Mouse (Mus musculus) hindbrain, embryonic 10.5 days (tissue): ENCODE data around the gene Ube3b. TPM values are rescaled to one million over a fixed set of nuclear protein-coding genes. Genes with fewer than 3 reads are reported as not detected.

Experiments used
- DNase-seq: peaks from one replicate; pipeline ENCODE4 v3.0.0-alpha.2; 2017; ENCODE audit warnings: low spot score
- H3K27ac ChIP-seq: fragments of 300-500 bp; sonication (generic); 2 replicates; pipeline ENCODE4 v1.5.1; 2016; ENCODE audit warnings: mild to moderate bottlenecking, moderate library complexity
- H3K27me3 ChIP-seq: fragments of 300-500 bp; sonication (generic); 2 replicates; pipeline ENCODE4 v1.6.1; 2016; ENCODE audit warnings: mild to moderate bottlenecking; ENCODE audit not compliant: poor library complexity, insufficient read depth, severe bottlenecking
- H3K36me3 ChIP-seq: fragments of 300-500 bp; sonication (generic); 2 replicates; pipeline ENCODE4 v1.6.1; 2016; ENCODE audit warnings: mild to moderate bottlenecking, moderate library complexity
- H3K4me1 ChIP-seq: fragments of 300-500 bp; sonication (generic); replicated peaks from 2 replicates; pipeline ENCODE4 v1.6.1; 2016; ENCODE audit warnings: mild to moderate bottlenecking
- H3K4me3 ChIP-seq: fragments of 300-500 bp; sonication (generic); 2 replicates; pipeline ENCODE4 v1.5.1; 2016; ENCODE audit warnings: mild to moderate bottlenecking, moderate library complexity
- H3K9me3 ChIP-seq: fragments of 300-500 bp; sonication (generic); 2 replicates; pipeline ENCODE4 v1.6.1; 2016; ENCODE audit warnings: mild to moderate bottlenecking, moderate library complexity
- WGBS: fragments of 180-500 bp; shearing (Covaris S2); methylation state at CpG from one replicate; pipeline ENCODE4 v1.1.7; 2016; 5-methylcytosine and 5-hydroxymethylcytosine counted together
- polyA plus RNA-seq: library from polyadenylated mRNA; unstranded; fragments of >200 nt; fragmentation: Nextera tagmentation; extraction: Ambion mirVana; gene quantifications from 2 replicates; pipeline ENCODE4 v1.2.1, GENCODE M21; 2016

Gene Ube3b
- polyA plus RNA-seq, 1 experiment from 2014 or later = 56.2 TPM

DNA sequence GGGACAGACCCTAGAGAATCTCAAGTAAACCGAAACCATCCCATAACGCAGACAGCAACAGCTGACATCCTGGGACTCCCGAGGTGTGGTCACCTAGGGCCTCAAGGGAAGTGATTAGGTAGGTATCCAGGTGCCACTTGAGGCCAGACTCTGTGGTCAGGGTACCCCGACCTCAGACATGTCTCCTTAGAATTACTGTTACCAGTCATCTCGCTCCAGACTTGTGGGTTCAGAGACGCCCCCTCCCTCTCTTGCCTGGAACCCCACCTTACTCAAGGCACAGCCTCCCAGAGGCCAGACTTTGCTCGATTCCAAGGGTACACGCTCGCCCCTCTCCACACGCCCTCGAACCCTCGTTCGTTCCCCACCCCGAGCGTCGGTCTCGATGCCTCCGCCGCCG lies 644 bp upstream of the Ube3b start:
- no peak for DNase-seq
- peaks cover 3% of the 10 kb centered on the region; the same call in 1 of the 2 replicates for H3K9me3 ChIP-seq
- peaks cover 55% of the 10 kb centered on the region for H3K4me1 ChIP-seq
- peak overlapping the region; percentile 96 for H3K4me3 ChIP-seq
- peak overlapping the region; percentile 98 for H3K27ac ChIP-seq
- H3K36me3 ChIP-seq = peaks cover 38% of the 10 kb centered on the region
- H3K27me3 ChIP-seq = no peaks in the 10 kb centered on the region
- 2% methylated on average over 20 of the region's 20 CpGs for WGBS

DNA sequence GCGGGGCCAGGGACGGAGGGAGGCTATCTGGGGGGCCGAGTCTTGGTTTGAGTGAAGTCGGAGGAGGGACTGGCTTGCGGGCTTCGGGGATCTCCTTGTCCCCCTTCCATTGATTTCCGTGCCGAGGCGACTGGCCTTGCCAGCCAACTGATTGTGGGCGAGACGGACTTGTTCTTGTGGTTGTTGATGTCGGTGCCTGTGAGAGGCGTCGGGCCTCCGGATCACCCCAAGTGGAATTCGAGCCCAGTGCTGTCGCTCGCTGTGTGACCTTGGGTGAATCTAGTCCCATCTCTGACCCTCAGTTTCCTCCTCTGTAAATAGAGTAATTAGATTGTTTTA lies 575 bp downstream of the Ube3b start:
- Histone ChIP-seq H3K36me3 (peaks cover 38% of the 10 kb centered on the region), H3K4me3 (peak overlapping the region; percentile 96), H3K27me3 (no peaks in the 10 kb centered on the region), H3K4me1 (peaks cover 46% of the 10 kb centered on the region), H3K27ac (peak overlapping the region; percentile 98), H3K9me3 (peaks cover 3% of the 10 kb centered on the region; the same call in 1 of the 2 replicates)
- 0% methylated on average over 18 of the region's 18 CpGs for WGBS
- DNase-seq = no peak

DNA sequence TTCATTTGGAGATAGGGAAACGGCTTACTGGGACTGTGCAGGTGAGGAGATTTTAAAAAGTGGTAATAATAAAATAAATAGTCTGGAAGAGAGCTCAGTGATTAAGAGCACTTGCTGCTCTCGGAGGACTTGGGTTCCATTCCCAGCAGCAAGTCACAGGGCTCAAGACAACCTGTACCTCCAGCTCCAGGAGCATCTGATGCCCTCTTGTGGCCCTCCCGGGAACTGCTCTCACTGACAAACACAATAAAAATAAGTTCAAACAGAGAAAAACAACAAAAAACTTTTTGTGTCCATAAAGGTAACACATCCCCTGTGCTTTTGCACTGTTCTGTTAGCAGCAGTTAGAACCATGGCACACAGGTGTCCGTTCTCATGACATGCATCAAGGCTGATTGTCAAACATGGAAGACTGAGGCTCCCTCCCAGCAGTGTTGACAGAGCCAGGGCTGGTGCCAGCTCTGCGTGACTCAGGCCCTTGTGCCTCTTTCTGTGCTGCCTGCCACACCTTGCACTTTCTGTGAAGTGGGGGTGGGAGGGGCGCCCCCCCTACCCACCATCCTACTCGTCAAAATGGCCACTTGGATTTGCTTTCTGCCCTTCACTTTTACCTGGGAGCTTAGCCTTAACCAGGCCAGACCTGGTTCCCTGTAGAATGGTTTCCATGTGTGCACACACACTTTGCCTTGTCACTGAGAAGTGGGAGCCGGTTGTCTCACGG lies 2.9 kb downstream of the Ube3b start:
- 78% methylated on average over 9 of the region's 9 CpGs for WGBS
- H3K27me3 ChIP-seq = no peaks in the 10 kb centered on the region
- peaks cover 53% of the 10 kb centered on the region for H3K36me3 ChIP-seq

DNA sequence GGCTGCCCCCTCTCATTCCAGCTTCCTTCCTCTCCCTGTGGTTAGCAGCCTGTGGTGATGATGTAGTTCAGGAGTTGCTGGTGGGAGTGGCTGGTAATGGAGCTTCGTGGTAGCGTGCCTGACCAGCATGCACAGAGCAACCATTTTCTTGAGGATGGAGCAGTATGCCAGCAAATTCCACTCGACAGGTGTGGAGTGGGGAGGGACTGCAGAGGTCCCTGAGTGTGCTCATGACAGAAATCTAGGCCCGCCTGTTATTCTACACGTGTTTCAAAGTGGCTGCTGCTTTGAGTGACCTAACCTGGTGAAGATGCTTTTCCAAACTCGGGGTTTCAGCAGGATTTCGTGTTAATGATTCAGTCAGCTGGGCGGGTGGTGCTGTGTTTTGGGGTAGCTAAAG lies 4.0 kb downstream of the Ube3b start:
- H3K36me3 ChIP-seq = peaks cover 64% of the 10 kb centered on the region
- WGBS = 95% methylated on average over 8 of the region's 8 CpGs
- H3K4me1 ChIP-seq = peaks cover 20% of the 10 kb centered on the region
- peaks cover 3% of the 10 kb centered on the region; the same call in 1 of the 2 replicates for H3K9me3 ChIP-seq
- DNase-seq = no peak
- H3K27me3 ChIP-seq = no peaks in the 10 kb centered on the region
- H3K27ac ChIP-seq = no peak overlapping the region
- H3K4me3 ChIP-seq = no peak overlapping the region

More for the DNA sequence above, 2.9 kb downstream of the Ube3b start:
- peak; percentile 52 for DNase-seq
- Histone ChIP-seq H3K4me1 (peaks cover 31% of the 10 kb centered on the region), H3K9me3 (peaks cover 3% of the 10 kb centered on the region; the same call in 1 of the 2 replicates), H3K4me3 (no peak overlapping the region), H3K27ac (no peak overlapping the region)

DNA sequence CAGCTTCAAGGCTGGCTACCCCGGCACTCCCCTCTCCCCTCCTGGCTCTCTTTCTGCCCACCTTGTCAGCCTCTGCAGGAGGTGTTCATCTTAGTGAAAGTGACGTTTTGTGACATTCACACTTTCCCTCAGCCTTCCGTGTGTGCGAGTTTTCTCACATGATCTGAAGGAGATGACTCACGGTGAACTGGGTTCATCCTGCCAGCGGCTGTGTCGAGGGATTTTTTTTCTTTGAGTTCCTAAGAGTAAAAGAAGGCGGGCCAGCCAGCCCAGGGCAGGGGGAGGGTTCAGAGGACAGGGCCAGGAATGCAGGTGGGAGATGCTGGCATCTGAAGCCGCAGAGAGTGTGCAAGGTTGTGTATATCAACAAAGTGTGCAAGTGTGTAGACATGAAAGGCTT lies 12.8 kb downstream of the Ube3b start:
- peaks cover 99% of the 10 kb centered on the region for H3K36me3 ChIP-seq

DNA sequence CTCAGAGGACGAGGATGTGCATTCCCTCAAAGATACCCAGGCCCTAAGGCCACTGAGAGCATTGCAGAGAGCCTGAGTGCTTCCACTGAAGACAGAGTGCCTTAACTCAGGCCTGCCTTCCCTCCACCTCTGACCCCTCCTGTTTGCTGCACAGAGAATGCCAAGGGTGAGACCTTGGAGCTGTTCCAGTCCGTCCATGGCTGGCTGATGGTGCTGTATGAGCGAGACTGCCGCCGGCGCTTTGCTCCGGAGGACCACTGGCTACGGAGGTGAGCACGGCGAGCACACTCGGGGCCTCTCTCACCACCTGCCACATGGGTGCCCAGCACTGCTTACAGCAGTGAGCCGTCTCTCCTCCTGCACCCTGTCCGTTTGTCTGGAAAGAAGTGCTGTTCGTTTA lies 26.2 kb downstream of the Ube3b start:
- H3K27me3 ChIP-seq = no peaks in the 10 kb centered on the region
- no peak overlapping the region for H3K27ac ChIP-seq
- DNase-seq = no peak
- H3K9me3 ChIP-seq = no peaks in the 10 kb centered on the region
- no peaks in the 10 kb centered on the region for H3K4me1 ChIP-seq
- H3K36me3 ChIP-seq = peaks cover 100% of the 10 kb centered on the region
- H3K4me3 ChIP-seq = no peak overlapping the region
- WGBS = 95% methylated on average over 14 of the region's 14 CpGs

More for the DNA sequence above, 12.8 kb downstream of the Ube3b start:
- Histone ChIP-seq H3K4me1 (no peaks in the 10 kb centered on the region), H3K4me3 (no peak overlapping the region), H3K9me3 (no peaks in the 10 kb centered on the region), H3K27ac (no peak overlapping the region), H3K27me3 (no peaks in the 10 kb centered on the region)
- 87% methylated on average over 9 of the region's 9 CpGs for WGBS
- DNase-seq = no peak

DNA sequence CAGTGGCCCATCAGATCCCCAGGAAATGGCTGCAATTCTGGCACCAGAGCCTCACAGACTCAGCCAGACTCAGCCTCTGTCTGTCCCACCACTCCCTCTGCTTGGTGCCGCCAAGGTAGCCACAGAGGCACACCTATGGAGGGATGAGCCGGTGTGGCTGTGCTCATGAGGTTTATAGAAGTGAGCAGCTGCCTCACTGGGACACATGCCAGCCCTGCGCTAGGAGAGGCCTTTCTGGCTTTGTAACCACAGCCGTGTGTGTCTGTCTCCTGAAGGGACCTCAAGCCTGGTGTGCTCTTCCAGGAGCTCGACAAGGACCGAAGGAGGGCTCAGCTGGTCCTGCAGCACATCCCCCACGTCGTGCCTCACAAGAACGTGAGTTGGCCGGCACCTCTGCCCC lies 26.9 kb downstream of the Ube3b start:
- DNase-seq = no peak
- 0 out of 2 replicates have a peak, but pooled peaks cover 6% of the 10 kb centered on the region for H3K4me1 ChIP-seq
- no peak overlapping the region for H3K27ac ChIP-seq
- H3K4me3 ChIP-seq = no peak overlapping the region
- 93% methylated on average over 10 of the region's 10 CpGs for WGBS
- H3K36me3 ChIP-seq = peaks cover 100% of the 10 kb centered on the region
- H3K9me3 ChIP-seq = no peaks in the 10 kb centered on the region
- no peaks in the 10 kb centered on the region for H3K27me3 ChIP-seq

DNA sequence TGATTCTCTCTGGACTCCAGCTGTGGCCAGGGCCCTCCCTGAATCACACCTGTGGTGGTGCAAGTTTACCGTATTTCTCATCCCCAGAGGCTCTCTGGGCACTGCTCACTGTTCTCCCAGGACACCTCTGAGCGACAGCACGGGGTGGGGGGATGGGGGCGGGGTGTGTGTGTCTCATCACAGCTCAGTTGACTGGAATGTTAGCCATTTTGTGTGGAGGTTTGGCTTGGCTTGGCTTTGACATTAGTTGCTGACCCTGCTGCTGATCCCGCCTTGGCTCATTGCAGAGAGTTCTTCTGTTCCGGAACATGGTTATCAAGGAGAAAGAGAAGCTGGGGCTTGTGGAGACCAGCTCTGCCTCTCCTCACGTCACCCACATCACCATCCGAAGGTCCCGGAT lies 27.4 kb downstream of the Ube3b start:
- Histone ChIP-seq H3K36me3 (peaks cover 100% of the 10 kb centered on the region), H3K27me3 (no peaks in the 10 kb centered on the region), H3K4me3 (no peak overlapping the region), H3K9me3 (no peaks in the 10 kb centered on the region), H3K4me1 (0 out of 2 replicates have a peak, but pooled peaks cover 6% of the 10 kb centered on the region), H3K27ac (no peak overlapping the region)
- 95% methylated on average over 9 of the region's 9 CpGs for WGBS
- DNase-seq = no peak

DNA sequence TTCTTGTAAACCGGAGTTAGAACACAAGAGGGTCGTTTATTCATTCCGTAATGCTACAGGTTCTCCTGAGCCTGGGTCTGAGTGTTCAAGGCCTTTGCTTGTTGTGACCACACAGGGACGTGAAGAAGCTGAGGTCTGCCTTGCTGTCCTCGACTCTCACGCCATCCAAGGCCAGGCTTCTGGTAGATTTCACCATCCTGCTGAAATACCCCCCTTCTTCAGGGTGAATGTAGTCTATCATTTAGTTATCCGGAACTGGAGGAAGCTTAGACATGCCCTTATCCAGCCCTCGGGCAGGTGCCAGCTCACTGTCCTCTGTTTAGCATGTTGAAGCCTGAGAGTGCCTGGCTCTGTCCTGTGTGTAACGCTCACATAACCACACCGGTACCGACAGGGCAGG lies 28.4 kb downstream of the Ube3b start:
- H3K27ac ChIP-seq = no peak overlapping the region
- H3K4me3 ChIP-seq = no peak overlapping the region
- H3K36me3 ChIP-seq = peaks cover 100% of the 10 kb centered on the region
- no peaks in the 10 kb centered on the region for H3K27me3 ChIP-seq
- H3K9me3 ChIP-seq = no peaks in the 10 kb centered on the region
- 0 out of 2 replicates have a peak, but pooled peaks cover 6% of the 10 kb centered on the region for H3K4me1 ChIP-seq
- no peak for DNase-seq
- WGBS = 94% methylated on average over 11 of the region's 11 CpGs

DNA sequence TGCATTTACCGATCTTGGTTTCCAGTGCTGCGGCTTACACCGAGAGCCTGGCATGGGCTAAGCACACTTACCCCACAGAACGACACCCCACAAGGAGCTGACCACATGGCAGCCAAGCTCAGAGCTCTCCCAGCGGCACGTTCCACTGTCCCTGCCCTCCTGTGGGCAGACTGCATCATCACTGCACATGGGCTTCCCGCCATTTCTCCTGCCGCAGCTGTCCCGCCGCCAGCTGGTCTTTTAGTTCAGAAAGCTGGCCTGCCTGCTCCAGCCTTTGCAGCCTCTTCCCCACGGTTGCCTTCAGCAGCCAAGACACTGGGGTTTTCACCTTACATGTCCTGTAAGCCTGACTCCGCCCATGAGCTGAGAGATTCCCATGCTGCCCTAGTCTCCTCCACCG lies 30.0 kb downstream of the Ube3b start:
- H3K4me1 ChIP-seq = 0 out of 2 replicates have a peak, but pooled peaks cover 6% of the 10 kb centered on the region
- no peaks in the 10 kb centered on the region for H3K27me3 ChIP-seq
- no peak overlapping the region for H3K4me3 ChIP-seq
- no peak for DNase-seq
- H3K27ac ChIP-seq = no peak overlapping the region
- H3K36me3 ChIP-seq = peaks cover 100% of the 10 kb centered on the region
- H3K9me3 ChIP-seq = no peaks in the 10 kb centered on the region
- 93% methylated on average over 13 of the region's 13 CpGs for WGBS

DNA sequence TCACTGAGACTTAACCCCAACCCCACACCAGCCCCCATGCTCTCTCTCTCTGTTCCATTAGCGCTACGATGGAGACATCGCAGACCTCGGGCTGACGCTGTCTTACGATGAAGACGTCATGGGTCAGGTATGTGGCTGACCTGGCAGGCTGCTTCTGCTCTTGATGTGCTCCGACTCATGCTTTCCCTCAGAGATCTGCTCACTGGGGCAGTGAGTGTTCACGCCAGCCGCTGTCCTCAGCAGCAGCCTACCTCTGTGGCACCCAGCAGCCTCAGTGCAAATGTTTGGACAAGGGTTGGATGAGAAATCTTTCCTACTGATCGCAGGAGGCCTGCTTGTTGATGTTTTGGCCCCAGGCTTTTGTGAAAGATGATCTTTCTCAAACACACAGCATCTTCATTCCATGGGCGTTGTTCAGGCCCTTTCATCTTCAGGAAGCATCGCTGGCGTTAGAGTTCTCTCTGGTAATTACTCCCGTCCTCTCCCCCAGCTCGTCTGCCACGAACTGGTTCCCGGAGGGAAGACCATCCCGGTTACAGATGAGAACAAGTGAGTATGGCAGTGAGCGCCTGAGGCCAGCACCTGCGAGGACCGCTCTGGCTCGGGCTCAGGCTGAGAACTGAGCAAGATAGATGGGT lies 32.1 kb downstream of the Ube3b start:
- no peak overlapping the region for H3K27ac ChIP-seq
- no peak for DNase-seq
- H3K36me3 ChIP-seq = peaks cover 100% of the 10 kb centered on the region
- H3K4me3 ChIP-seq = no peak overlapping the region
- H3K4me1 ChIP-seq = 0 out of 2 replicates have a peak, but pooled peaks cover 6% of the 10 kb centered on the region
- no peaks in the 10 kb centered on the region for H3K27me3 ChIP-seq
- 84% methylated on average over 23 of the region's 23 CpGs for WGBS
- no peaks in the 10 kb centered on the region for H3K9me3 ChIP-seq

DNA sequence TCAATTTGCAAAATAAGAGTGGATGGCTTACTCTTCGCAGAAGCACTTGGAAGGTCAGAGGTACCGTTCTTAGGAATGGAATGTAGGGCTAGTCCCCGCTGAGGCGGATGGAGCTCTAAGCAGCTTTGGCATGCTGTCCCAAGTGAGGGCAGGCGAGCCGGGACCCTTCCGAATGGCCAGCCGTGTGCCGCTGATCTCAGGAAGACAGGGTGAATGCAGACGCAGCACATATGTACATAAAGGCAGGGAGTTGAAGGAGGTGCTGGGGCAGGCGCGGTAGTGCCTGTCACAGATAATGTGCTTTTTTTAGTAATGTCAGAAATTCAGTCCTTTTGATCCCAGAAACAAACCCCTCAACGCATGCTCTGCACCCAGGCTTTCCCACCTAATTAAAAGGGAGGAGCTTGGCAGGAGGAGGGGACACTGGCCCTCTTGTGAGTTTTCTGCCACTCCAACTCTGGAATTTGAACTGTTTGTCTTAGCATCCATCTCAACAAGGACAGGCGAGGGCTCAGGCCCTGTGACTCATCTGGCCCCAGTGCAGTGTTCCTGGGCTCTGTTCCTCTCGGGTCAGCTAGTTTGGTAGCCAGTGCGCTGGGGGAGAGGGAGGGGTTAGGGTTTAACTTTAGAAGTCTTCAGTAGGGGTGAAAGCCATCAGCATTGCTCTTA lies 32.8 kb downstream of the Ube3b start:
- Histone ChIP-seq H3K27me3 (no peaks in the 10 kb centered on the region), H3K9me3 (no peaks in the 10 kb centered on the region), H3K27ac (no peak overlapping the region), H3K4me3 (no peak overlapping the region), H3K36me3 (peaks cover 100% of the 10 kb centered on the region), H3K4me1 (0 out of 2 replicates have a peak, but pooled peaks cover 6% of the 10 kb centered on the region)
- DNase-seq = no peak
- WGBS = 79% methylated on average over 16 of the region's 16 CpGs

DNA sequence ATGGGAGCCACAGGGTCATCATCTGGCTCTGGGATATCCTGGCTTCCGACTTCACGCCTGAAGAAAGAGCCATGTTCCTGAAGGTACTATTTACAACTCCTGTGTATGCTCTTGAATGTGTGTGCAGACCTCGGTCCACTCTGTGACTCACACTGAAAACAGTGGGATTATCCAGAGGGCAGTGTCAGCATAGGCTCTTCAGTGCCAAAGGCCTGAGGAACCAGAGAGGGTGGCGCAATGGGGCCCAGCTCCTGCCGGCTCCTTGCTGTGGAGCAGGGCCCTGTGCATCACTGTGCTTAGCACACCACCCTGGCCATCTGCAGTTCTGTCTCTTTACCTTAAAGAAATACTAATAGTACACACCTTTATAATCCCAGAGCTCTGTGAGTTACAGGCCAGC lies 35.2 kb downstream of the Ube3b start:
- 91% methylated on average over 5 of the region's 5 CpGs for WGBS
- no peak overlapping the region for H3K27ac ChIP-seq
- 0 out of 2 replicates have a peak, but pooled peaks cover 6% of the 10 kb centered on the region for H3K4me1 ChIP-seq
- H3K27me3 ChIP-seq = no peaks in the 10 kb centered on the region
- DNase-seq = no peak
- no peaks in the 10 kb centered on the region for H3K9me3 ChIP-seq
- no peak overlapping the region for H3K4me3 ChIP-seq
- peaks cover 100% of the 10 kb centered on the region for H3K36me3 ChIP-seq
